Mouse (Mus musculus): ENCODE results near the gene Agps. TPM values are rescaled to one million over a fixed set of nuclear protein-coding genes. Genes with fewer than 3 reads are reported as not detected.

The Agps gene
- polyA plus RNA-seq, 1 experiment, result 13.2 TPM

DNA sequence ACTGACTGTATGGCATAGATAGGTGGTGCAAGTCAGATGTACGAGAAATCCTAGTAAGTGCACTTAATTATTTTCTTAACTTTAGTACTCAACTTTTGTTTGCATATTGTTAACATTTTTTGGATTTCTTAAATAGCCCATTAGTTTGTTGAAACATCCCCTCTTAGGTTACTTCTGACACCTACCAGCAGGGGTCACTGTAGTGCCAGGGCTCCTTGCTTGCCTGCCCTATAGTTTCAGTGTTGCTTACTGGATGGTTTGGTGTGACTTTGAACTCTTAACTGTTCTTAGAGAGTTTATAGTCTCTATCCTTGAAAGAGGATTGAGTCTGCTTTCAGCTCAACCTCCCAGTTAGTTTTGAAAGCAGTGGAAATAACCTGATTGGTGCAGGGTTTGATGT is 51.6 kb downstream of the Agps start:
- no peak for TF ChIP-seq GATA1 (IDR thresholded peaks at IDR 0.05; ENCODE audit: low read length)

DNA sequence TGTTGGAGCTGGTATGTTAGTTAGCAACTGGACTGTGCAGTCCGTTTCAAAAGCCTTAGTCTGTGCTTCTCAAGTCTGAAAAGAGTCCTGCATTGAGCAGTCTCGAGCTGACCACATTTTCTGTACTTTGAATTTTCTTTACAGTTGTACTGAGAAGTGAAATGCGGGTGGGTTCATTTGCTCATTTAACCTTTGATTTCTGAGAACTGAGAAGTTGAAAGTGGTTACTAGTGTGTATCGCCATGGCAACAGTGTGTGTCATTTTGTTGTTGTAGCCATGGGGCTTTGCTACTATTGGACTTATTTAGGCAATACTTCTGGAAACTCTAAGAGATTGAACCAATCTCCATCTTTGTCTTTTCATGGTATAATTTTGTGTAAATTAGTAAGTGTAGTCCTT is 60.0 kb downstream of the Agps start:
- no peak for TF ChIP-seq GATA1 (IDR thresholded peaks at IDR 0.05; ENCODE audit: low read length)

DNA sequence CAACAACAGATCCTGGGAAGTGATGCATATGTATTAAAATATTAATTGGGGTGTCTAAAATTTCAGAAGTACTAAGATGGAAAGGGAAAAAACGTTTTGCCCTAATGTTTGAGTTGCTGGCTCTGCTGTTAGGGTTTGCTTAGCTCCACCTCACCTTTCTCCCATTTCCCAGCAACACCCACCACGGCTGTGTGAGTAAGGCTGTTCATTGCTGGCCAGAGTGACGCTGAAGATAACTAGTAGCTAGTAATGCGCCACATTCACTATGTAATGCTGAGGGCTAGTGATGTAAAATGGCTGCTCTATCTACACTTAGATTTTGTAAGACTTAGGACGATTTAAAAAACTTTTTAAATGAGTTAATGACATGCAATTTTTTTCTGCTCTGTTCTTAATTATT is 63.7 kb downstream of the Agps start:
- TF ChIP-seq GATA1 (IDR thresholded peaks at IDR 0.05; ENCODE audit: low read length), result no peak

DNA sequence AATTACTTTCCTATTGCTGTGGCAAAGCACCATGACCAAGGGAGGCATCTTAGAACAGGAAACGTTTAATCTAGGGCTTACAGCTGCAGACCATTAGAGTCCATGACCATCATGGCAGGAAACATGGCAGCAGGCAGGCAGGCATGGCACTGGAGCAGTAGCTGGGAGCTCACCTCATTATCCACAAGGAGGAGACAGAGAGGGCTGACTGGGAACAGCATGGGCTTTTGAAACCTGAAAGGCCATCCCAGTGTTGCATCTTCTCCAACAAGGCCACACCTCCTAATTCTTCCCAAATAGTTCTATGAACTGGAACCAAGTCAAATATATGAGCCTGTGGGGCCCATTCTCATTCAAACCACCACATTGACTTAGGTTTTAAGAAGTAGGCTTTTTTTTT is 68.3 kb downstream of the Agps start:
- TF ChIP-seq GATA1 (IDR thresholded peaks at IDR 0.05; ENCODE audit: low read length), result no peak

DNA sequence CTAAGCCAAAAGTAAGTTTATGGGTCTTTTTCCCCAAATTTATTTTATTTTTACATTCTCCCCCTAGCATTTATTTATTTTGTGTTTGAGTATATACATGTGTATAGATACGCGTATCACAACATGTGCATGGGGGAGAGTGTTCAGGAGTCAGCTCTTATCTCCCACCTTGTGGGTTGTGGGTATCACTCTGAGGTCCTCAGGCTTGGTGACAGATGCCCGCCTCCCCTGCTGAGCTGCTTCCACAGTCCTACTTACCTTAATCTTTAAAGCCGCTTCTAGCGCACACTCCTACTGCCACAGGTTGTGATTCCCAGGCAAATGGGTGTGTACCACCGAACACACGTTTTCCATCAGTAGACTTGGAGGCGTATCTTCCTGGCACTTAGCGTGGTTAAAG is 69.9 kb downstream of the Agps start:
- TF ChIP-seq GATA1 (IDR thresholded peaks at IDR 0.05; ENCODE audit: low read length), result no peak

DNA sequence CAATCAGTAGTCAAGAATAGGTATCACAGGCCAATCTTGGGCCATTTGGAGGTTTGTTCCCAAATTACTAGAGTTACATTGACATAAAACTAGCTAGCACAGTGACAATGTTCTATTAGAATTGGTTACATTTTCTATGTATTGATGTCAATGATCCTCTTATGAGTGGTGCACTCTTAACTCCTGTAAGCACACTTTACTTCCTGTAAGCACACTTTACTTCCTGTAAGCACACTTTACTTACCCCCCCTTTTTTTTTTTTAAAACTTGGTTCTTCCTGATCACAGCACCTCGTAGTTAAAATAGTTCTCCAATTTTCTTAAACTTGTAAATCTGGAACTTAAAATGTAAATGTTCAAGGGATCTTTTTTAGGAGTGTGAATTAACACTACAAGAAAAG is 75.2 kb downstream of the Agps start:
- TF ChIP-seq GATA1 (IDR thresholded peaks at IDR 0.05; ENCODE audit: low read length), result no peak

DNA sequence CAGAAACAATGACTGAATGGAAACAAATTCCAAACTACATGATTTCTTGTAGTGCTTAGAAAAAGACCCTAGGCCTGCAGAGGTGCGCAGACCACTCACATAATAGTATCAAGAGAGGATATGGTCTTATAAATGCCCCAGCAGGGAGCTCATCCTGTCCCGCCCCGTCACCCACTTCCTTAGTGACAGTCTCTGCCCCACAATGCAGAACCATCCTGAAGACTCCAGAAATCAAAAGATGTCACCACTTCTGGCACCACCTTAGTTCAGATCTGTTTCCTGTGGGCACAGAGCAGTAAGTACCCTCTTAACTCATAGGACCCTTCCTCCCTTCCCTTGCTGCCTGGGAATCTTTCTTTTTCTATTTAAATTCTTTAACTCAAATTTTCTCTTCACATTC is 83.1 kb downstream of the Agps start:
- no peak for TF ChIP-seq GATA1 (IDR thresholded peaks at IDR 0.05; ENCODE audit: low read length)

DNA sequence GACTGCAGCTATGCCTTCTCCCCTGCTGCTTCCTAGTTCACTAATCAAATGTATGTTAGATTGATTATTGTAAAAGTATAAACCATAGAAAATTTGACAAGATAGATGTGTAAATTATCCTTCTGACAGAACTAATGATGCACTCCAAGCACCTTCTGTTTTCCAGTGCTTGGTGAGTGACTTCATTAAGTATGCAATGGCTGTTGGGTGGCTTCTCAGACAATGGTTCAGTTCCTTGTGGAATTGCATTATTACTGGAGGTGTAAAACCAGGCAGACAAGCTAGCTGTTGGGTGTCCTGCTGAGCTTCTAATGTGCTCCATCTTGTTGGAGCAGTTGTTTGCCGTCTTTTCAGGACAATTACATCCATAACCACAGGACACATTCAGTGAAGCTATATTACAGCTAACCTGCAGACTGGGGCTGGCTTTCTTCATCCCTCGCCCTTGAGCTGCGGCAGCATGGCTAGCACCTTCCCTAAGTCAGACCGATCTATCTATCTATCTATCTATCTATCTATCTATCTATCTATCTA is 91.9 kb downstream of the Agps start:
- TF ChIP-seq GATA1 (IDR thresholded peaks at IDR 0.05; ENCODE audit: low read length), result no peak

DNA sequence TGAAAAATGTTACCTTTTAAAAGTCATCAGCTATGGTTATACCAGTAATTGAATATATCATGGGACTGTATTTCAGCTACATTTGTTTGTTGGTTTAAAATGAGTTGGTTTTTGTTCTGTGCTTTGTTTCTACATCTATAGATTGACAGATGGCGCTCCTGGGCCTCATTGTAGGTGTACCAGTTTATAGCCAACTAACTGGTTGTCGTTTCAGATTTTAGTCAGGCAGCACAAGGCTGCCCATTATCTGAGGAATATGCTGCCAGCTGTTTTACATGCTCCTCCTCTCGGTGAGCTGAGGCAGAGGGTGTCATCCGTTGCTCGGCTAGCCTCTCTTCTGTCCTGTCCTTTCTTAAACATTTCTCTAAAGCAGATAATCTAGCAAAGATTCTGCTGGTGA is 94.1 kb downstream of the Agps start:
- TF ChIP-seq GATA1 (IDR thresholded peaks at IDR 0.05; ENCODE audit: low read length), result no peak

DNA sequence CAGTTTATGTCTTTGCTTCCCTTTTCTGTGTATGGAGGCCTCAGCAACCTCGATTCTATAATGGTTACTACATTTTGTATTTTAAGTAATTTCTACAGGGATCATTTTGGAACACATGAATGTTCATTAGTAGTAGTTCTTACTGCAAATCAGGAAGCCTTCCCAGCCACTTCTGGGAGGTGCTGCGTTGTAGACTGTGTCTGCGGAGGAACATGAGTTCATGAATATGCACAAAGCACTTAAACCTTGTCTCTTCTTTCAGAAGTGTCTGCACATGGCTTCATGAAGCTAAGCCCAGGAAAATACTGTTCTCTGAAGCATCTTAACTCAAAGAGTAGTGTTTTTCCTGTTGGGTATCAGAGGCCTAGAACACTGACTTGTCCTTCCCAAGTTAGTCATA is 96.0 kb downstream of the Agps start:
- no peak for TF ChIP-seq GATA1 (IDR thresholded peaks at IDR 0.05; ENCODE audit: low read length)

DNA sequence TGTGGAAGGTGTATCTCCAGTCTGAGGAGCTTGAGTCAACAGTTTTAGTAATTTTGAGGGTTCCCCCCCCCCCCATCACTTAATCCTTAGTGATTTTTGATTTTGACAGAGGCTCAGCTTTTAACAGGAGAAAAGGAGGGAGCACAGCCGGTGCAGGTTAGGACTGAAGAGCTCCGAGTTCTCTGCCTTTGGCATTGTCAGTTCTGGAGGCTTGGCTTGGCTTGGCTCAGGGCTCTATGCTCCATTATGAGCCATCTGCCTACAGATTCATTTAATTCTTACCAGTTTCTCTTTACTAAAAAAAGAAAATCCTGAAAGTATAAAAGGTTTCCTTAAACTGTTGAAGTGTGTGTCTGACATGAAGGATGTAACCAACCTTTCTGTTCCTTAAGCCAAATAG is 97.2 kb downstream of the Agps start:
- TF ChIP-seq GATA1 (IDR thresholded peaks at IDR 0.05; ENCODE audit: low read length), result no peak

DNA sequence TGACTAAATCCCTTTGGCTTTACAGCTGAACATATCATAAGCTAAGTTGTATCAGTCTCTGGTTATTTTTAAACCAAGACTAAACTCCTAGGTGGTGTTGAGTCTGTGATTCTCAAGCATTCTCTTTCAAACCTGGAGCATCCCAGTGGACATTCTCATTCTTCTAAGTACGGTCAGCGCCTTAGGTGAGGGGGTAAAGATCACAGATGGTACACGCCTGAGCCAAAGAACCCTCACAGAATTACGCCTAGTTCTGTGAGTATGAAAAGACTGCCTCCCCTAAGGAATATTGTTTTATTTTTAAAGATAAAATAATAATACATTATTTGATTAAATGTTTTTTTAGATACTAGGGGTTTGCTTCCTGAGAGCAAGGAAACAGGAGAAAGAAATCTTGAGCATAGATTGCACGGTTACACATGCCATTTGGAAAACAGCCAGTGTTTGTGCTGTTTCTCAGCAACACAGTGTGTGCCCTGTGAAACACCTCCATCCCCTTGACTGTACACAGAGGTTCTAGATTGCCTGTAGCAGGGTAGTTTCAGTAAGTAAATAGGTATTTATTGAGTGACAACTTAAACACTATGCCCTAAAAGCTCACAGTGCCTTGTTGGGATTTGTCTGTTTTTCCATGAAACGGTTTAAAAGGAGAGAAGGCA is 97.9 kb downstream of the Agps start:
- TF ChIP-seq GATA1 (IDR thresholded peaks at IDR 0.05; ENCODE audit: low read length), result no peak

DNA sequence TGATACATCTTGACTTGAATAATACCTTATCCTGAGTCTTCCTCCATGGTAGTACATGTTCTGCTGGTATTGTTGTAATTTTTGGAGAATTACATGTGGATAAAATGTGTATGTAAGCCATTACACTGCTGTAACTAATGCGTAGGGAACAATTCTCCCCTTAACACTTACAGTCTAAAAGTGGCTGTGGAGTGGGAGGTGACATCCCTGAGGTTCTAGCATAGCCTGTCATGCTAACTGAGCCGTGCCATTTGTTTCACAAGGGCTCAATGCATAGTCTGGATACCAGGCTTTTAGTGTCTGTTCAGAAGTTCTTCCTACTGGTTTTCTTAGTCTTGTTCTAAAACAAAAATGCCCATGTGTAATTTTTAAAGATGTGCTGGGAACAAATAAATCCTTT is 99.0 kb downstream of the Agps start:
- TF ChIP-seq GATA1 (IDR thresholded peaks at IDR 0.05; ENCODE audit: low read length), result no peak

DNA sequence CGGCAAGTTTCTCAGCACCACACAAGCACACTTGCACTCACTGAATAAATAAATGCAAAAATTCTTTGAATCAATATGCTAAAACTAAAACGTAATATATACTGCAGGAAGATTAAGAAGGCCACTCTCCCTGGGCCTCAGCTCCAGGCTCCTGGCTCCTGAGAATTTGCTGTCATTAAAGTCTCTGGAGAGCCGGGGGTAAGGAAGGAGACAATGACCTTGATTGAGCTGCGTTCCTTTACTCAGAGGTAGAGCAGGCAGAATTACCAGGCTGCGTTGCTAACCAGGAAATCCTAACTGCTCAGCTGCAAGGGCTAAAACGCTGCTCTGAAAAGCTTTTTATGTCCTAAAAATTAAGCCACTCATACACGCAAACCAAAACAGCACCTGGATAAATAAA is 101.6 kb downstream of the Agps start:
- TF ChIP-seq GATA1 (IDR thresholded peaks at IDR 0.05; ENCODE audit: low read length), result no peak

DNA sequence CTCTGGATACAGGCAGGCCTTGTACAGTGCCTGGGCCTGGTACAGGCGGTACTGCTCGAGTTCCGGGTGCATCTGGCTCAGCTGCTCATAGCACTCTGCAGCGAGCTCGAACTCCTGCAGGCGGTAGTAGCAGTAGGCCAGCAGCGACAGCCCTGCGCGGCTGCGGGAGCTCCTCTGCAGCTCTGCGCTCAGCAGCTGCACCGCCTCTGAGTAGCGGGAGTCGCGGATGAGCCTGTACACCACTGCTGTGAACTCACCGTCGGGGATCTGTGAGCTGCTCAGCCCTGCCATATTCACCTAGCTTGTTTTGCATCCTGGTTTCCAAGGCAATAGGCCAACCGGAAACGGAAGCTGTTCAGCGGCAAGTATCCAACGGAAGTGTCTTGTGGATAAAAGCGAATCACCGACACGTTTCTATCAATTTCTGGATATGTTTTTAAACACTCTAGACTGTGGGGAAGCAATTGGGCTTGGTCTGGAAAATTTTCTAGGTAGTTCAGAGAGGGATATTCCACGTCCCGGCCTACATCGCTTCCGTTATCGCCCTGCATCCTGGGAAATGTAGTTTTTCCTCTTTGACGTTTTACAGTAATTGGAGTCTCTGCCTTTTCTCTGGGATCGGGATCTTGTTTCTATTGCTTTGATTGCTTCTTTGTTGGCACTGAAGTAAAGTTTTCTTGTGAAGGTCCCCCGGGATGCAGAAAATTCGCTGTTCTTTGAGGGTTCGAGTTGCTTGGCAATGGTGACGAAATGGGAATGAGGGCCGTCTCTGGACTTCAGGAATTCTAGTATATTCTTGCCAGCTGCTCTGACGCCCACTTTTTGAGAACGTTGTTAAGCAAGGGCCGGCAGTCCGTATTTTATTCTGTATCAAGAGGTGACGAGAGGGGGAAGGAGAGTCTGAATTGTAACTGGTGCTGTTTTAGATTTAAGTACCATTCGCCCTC is 106.4 kb downstream of the Agps start, which contains the start of gene Ttc30b:
Gene Ttc30b, minus strand, starts transcription at position 469 of the 947 bp plus-strand sequence.
- TF ChIP-seq GATA1 (IDR thresholded peaks at IDR 0.05; ENCODE audit: low read length), result no peak

DNA sequence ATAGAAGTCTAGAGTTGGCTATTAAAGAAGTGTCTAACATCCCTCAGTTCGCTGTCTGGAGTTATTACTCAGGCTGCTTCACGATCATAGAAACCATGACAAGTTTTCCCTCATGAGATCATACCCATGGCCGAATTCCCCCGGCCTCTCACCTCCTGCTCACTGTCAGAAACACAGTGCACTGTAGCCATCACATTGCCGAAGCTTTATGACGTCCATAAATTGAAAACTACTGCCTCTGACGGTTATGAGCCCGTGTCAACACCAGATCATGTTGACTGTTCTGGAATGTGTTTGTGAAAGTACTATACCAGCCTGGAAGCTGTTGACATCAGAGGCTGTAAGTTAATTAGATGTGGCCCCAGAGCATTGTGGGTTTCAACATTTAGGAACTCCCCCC is 118.7 kb downstream of the Agps start:
- TF ChIP-seq GATA1 (IDR thresholded peaks at IDR 0.05; ENCODE audit: low read length), result no peak

DNA sequence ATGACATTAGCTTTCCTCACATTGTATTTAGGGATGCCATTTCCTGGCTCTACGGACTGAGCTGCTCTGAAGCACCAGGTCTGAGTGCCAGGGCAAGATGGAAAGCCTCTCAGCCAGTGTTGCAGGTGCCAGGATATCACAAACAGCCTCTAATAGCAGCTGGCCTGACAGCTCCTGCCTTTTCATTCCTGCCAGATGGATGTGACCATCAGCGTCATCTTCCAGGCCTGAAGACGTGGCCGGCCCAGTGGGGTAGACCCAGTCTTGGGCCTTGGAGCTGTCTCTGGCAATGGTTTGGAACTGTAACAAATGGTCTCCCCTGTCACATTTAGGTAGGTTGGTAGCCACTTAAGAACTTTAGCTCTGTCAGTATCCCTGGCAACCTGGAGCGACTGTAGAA is 121.3 kb downstream of the Agps start:
- TF ChIP-seq GATA1 (IDR thresholded peaks at IDR 0.05; ENCODE audit: low read length), result no peak
